ENCODE assay signal across 17 mouse cellular contexts in the genomic region with DNA sequence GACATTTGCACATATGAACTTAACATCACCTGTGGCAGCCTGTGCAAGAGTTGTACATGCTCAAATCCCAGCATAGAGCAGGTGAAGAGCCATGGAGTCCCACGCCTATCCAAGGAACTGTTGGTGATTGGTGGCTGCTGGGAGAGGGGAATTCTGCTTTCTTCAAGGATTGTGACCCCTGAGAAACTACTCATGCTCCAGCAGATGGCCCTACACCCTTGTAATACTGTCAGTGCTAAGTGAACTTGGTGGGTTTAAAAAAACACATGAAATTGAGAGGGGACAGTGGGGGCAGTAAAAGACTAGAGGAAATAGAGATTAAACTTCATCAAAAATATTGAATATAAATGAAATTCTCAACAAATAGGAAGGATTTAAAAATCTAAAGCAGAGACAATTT.
"Had no signal": no experiment of that assay in that cellular context is flagged by ENCODE, and none has a peak within 500 bp of the region (broad histone marks: within the 10 kb centered on the region; RNA-seq: fewer than 3 reads in every experiment).

No protein-coding gene starts in this region.

- H3K9me3 ChIP-seq: limb, embryonic 12.5 days; limb, embryonic 15.5 days; liver, embryonic 12.5 days; liver, embryonic 15.5 days; midbrain, embryonic 12.5 days had no signal

- DNase-seq: kidney, adult 18-20 months; kidney, postnatal 10 days; kidney, postnatal 36 days; left cerebral cortex, postnatal 4 days; lung, adult 2 months; lung, postnatal 14 days; thymus, adult 2 months; thymus, postnatal 14 days; thymus, postnatal 4 days had no signal

- H3K36me3 ChIP-seq: limb, embryonic 12.5 days; limb, embryonic 15.5 days; liver, embryonic 12.5 days; liver, embryonic 15.5 days; midbrain, embryonic 12.5 days had no signal

- H3K27me3 ChIP-seq: limb, embryonic 12.5 days; limb, embryonic 15.5 days; liver, embryonic 12.5 days; liver, embryonic 15.5 days; midbrain, embryonic 12.5 days had no signal

- ATAC-seq: intestine, embryonic 16.5 days; midbrain, embryonic 16.5 days had no signal

- H3K9ac ChIP-seq: limb, embryonic 12.5 days; limb, embryonic 15.5 days; liver, embryonic 12.5 days; liver, embryonic 15.5 days; midbrain, embryonic 12.5 days had no signal

- H3K27ac ChIP-seq: limb, embryonic 12.5 days; limb, embryonic 15.5 days; liver, embryonic 12.5 days; liver, embryonic 15.5 days; macrophage; midbrain, embryonic 12.5 days had no signal

- H3K4me1 ChIP-seq: limb, embryonic 12.5 days; limb, embryonic 15.5 days; liver, embryonic 15.5 days; midbrain, embryonic 12.5 days had no signal

- H3K4me3 ChIP-seq: limb, embryonic 12.5 days; limb, embryonic 15.5 days; liver, embryonic 12.5 days; liver, embryonic 15.5 days; midbrain, embryonic 12.5 days had no signal

- H3K4me2 ChIP-seq: limb, embryonic 12.5 days; limb, embryonic 15.5 days; liver, embryonic 12.5 days; liver, embryonic 15.5 days; midbrain, embryonic 12.5 days had no signal
